Mouse (Mus musculus): ENCODE results near the gene Ssc4d. TPM values are rescaled to one million over a fixed set of nuclear protein-coding genes. Genes with fewer than 3 reads are reported as not detected.

The Ssc4d gene
- total RNA-seq, 2 experiments from 2014 or later, result 1.9 to 2.3 TPM

DNA sequence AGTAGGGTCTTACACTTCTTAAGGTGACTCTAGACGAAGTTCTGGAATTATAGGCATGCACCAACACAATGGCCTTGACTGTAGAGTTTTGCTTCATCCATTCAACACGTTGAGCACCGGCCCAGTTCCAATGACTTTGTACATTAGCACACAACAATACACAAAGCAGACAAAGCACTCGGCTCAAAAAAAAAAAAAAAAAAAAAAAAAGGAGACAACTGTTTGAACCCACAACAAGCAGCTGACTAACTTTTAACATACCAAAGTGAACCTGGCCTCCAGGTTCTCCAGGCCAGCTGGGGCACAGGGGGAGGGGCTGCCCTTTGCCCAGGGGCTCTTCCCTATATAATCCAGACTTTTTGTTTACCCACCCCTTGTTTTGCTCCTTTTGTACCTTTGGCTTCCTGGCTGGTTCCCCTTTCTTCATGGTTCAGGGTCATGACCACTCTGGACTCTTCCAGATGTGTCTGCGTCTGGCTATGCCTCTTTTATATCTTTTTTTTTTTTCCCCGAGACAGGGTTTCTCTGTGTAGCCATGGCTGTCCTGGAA, 38.6 kb downstream of the Ssc4d start:
- no peak for DNase-seq

DNA sequence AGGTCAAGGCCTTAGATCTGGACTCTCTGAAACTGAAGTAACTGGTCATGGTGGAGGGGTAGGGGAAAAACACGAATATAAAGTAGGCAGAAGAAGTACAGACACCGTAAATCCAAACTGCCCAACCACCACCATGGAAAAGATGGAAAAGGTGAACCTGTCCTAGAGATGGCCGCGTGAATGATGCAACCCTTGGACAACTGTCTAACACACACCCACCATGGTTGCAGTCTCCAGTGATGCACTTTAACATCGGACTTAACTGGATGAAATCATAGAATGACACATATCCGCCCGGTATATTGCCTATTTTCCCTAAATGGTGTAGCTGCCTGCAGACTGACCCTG, 39.2 kb downstream of the Ssc4d start:
- DNase-seq, result no peak

- peak; percentile 100 for DNase-seq
Observed at GRCm38 (mm10) chr5:135934481-135935175, 39.7 kb downstream of the Ssc4d start, which contains the start of gene Ywhag. Gene Ywhag (minus strand): TSS chr5:135934616.

DNA sequence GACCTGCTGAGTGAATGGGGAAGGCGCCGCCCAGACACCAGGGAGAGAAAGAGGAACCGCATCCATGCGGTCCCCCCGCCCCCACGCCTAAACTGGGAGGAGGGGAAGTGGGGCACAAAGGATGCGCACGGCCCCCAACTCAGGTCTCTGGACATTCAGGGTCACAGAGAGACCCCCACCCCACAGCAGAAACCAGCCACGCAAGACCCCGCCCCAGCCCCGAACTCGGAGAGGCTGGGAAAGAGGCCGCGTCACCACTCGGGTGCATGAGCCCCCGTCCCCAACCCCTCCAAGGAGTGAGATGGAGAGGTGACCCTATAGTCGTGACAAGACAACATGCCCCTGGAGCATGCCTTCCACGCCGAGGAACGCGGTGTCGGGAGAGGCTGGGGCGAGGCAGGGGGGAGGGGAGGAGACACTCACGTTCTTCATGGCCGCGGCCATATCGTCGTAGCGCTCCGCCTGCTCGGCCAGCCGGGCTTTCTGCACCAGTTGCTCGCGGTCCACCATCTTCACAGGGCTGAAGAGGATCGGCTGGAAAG, 40.4 kb downstream of the Ssc4d start:
- peak; percentile 74 for DNase-seq

DNA sequence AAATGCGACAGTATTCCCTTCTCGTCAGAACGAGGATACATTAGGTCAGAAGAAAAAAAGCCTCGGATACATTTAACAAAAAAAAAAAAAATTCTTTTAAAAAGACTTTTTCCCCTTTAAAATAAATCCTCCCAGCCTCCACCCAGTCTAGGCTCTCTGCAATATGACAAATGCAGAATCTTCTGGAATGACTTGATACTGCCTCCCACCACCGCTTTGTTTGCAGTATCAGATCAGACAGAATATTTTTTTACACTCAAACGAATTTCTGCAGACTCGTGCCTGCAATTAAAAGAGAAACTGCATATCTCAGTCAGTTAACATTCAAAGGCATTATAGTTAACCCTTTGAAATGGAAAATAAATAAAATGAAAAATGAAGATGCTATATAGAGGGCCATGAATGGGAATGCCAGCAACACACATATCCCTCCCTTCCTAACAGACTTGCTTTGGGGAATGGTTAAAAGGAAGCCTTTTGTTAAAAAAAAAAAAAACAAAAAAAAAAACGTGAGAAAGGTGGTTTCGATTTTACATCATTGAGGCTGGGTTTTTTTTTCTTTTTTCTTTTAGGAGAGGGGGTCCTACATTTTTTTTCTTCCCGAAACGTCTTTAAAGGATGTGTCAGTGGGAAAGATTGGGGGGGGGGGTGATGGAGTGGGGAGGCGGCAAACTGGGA, 41.0 kb downstream of the Ssc4d start:
- peak; percentile 5 for DNase-seq

DNA sequence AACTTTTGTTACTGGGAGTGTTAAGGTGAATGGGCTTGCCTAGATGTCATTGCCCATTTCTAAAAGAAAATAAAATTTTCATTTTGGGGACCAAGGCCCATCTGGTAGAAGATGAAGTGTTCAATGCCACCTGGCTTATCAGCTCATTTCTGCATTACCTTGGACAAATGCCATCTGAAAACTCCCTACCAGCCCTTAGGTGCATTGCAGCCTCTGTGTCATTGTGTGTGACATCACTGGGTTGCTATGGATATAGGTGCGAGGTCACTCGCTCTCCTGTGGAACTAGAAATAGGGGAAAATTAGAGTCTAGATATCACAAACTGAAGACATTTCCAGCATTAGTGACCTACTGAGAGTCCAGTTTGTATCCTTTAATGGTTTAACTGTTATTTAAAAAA, 42.0 kb downstream of the Ssc4d start:
- DNase-seq, result peak; percentile 40

GRCm38 (mm10) chr5:135931526-135931925, 42.8 kb downstream of the Ssc4d start:
- peak; percentile 8 for DNase-seq

DNA sequence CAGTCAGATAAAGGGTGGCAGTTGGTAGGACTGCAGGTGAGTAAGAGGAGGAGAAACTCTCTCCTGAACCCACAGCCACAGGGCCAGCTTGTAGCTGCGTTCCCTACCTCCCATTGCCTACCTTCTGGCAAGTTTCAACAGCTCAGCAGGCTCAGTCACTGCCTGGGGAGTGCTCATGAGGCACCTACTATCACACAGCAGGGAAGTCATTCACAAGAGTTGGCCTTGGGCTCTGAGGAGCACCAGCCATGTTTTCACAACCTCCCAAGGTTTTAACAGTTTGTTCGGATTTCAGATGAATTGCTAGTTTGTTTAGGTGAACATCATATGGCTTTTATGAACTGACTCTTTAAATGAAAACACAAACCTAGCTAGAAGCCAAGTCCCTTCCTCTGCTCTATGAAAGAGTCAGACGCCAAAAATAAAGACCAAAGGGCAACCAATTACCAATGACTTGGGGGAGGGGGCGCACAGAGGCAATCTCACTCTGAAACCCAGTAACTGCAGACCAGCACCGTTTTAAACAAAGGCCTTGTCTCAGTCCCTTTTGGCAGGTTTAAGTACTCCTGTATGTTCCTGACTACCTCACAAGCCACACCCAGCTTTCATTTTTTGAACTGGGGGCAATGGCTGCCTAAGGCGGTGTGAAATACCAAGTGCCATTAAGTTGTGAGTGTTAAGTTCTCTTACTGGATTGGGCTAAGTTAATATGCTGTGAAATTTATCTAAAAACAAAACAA, 44.5 kb downstream of the Ssc4d start:
- DNase-seq, result peak; percentile 30

- peak; percentile 47 for DNase-seq
Observed at GRCm38 (mm10) chr5:135923901-135924300, 50.4 kb downstream of the Ssc4d start.

- DNase-seq, result no peak
Observed at GRCm38 (mm10) chr5:135919902-135920301, 54.4 kb downstream of the Ssc4d start.

DNA sequence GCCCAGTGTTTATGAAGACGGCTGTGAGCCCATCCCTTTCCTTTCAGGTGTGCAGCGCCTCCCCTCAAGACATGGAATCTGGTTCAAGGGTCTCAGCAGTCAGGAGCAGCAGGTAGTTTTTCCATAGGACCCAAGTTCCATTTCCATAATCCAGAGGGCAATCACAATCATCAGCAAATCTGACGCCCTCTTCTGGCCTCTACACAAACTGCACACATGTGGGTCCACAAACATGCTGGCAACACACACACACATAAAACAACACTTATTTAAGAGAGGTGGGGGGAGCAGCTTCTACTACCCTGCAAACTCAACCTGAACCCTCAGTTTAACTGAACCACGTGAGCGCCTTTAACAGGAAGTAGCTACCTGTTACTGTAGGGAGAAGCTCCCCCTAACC, 55.7 kb downstream of the Ssc4d start:
- DNase-seq, result no peak

GRCm38 (mm10) chr5:135918059-135918437, 56.3 kb downstream of the Ssc4d start:
- DNase-seq, result no peak

DNA sequence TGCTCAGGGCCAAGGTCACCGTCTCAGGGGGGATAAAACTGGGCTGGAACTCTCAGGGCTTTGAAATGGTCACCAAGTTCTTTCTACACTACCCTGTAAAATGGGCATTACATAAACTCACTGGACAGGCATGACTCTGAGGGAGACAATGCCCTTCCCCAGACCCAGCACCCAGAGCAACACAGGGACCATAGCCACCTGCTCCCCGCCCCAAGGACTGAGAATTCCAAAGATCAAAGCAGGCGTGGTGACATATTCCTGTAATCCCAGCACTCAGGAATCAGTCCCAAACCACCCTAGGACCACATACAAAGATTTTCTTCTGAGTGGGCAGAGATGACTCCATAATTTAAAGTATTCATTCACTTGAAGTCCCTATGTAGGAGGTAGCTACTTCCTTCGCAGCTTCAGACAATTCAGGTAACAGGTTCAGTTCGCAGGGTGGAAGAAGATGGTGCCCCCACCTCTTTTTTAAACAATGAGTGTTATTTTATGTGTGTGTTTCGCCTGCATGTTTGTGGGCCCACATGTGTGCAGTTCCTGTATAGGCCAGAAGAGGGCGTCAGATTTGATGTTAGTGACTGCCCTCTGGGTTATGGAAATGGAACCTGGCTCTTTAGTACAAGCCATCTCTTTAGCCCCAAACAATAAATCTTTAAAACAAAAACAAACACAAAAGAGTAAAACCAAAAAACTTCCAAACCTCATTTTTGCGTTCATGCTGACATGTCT, 56.8 kb downstream of the Ssc4d start:
- peak; percentile 18 for DNase-seq

GRCm38 (mm10) chr5:135916601-135917000, 57.7 kb downstream of the Ssc4d start:
- peak; percentile 69 for DNase-seq

DNA sequence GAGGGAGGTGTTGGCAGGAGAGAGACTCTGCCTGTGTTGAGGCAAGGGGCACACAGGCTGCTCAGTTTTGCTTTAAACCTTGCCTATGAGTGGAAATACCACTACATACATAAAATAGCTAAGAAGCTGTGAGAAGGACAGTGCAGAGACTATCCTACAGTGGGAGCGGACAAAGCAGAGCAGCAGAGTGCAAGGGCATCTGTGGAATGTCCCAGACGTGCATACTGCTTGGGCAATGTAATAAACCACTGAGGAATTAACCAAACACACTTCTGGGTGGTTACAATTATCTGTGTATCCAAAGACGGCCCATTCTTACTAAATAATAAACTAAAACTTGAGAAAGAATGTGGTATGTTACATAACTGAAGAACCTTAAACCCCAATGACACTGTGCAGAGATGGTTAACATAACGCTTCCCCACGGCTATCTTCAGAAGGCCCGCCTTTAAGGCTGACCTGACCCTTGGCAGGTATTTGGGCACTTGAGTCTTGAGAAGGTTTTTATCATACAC, 58.2 kb downstream of the Ssc4d start:
- peak; percentile 35 for DNase-seq

DNA sequence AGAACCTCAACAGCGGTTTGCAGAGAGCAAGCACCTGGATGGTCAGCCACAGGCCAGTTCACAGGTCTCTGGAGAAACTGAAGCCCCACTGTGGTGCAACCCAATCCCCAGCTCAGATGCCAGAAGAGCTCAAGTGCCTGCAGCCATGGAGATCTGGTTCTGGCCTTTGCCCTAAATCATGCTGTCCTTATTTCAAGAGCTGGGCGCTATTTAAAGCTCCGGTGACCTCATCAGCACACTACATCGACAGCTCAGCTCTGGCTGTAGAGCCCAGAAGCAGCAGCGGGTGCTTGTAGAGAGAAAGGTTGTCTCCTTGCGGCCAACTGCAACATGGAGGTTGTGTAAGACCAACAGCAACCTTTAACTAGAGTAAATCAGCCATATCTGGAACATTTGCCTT, 60.2 kb downstream of the Ssc4d start:
- DNase-seq, result peak; percentile 70

GRCm38 (mm10) chr5:135913201-135913600, 61.1 kb downstream of the Ssc4d start:
- no peak for DNase-seq

- no peak for DNase-seq
Observed at GRCm38 (mm10) chr5:135911633-135912220, 62.6 kb downstream of the Ssc4d start.

DNA sequence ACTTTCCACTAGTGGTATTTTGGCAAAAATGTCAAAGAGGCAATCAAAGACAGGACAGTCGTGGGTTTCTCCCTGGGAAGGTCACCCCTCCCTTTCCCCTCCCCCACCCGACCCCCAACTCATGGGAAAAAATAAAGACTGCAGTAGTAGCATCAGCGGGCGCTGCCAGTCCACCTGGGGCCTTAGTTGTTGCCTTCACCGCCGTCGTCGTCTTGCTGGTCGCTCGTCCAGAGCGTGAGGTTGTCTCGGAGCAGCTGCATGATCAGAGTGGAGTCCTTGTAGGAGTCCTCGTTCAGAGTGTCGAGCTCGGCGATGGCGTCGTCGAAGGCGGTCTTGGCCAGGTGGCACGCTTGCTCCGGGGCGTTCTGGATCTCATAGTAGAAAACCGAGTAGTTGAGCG, 63.5 kb downstream of the Ssc4d start:
- peak; percentile 5 for DNase-seq

Measured in adrenal gland, postnatal 10 days (tissue).